Mouse (Mus musculus): ENCODE measurements around the gene Myo1f.
"Not testable (repeated sequence)": the region's sequence is repeated elsewhere in the genome, so short reads cannot be mapped to it uniquely, and the experiment has no call there.

The Myo1f gene

GRCm38 (mm10) chr17:33584061-33584460, 28.6 kb downstream of the Myo1f start:
- no peak for DNase-seq (ENCODE audit: low spot score)

GRCm38 (mm10) chr17:33586011-33586410, 30.5 kb downstream of the Myo1f start:
- DNase-seq (ENCODE audit: low spot score): no peak

- no peak for DNase-seq (ENCODE audit: low spot score)
Measured at GRCm38 (mm10) chr17:33597271-33597670, 41.8 kb downstream of the Myo1f start.

GRCm38 (mm10) chr17:33598506-33598905, 43.0 kb downstream of the Myo1f start:
- no peak for DNase-seq (ENCODE audit: low spot score)

GRCm38 (mm10) chr17:33599836-33600475, 44.4 kb downstream of the Myo1f start:
- DNase-seq (ENCODE audit: low spot score): no peak

GRCm38 (mm10) chr17:33600831-33601230, 45.3 kb downstream of the Myo1f start:
- no peak for DNase-seq (ENCODE audit: low spot score)

GRCm38 (mm10) chr17:33601947-33602346, 46.4 kb downstream of the Myo1f start:
- DNase-seq (ENCODE audit: low spot score): no peak

GRCm38 (mm10) chr17:33607273-33607672, 51.8 kb downstream of the Myo1f start:
- no peak for DNase-seq (ENCODE audit: low spot score)

GRCm38 (mm10) chr17:33610548-33610947, 55.0 kb downstream of the Myo1f start:
- no peak for DNase-seq (ENCODE audit: low spot score)

- not testable (repeated sequence) for DNase-seq (ENCODE audit: low spot score)
Measured at GRCm38 (mm10) chr17:33613726-33614125, 58.2 kb downstream of the Myo1f start.

- no peak for DNase-seq (ENCODE audit: low spot score)
Measured at GRCm38 (mm10) chr17:33627281-33627680, 71.8 kb downstream of the Myo1f start.

GRCm38 (mm10) chr17:33628621-33629486, 73.3 kb downstream of the Myo1f start, which contains the start of gene Zfp414:
TSS of gene Zfp414 (plus strand) at chr17:33629090.
- DNase-seq (ENCODE audit: low spot score): peak; percentile 93

GRCm38 (mm10) chr17:33629487-33630125, 74.1 kb downstream of the Myo1f start:
- no peak for DNase-seq (ENCODE audit: low spot score)

GRCm38 (mm10) chr17:33630171-33630895, 74.8 kb downstream of the Myo1f start:
- no peak for DNase-seq (ENCODE audit: low spot score)

- DNase-seq (ENCODE audit: low spot score): no peak
Measured at GRCm38 (mm10) chr17:33631236-33631635, 75.7 kb downstream of the Myo1f start.

- DNase-seq (ENCODE audit: low spot score): no peak
Measured at GRCm38 (mm10) chr17:33631796-33632195, 76.3 kb downstream of the Myo1f start.

- no peak for DNase-seq (ENCODE audit: low spot score)
Measured at GRCm38 (mm10) chr17:33637038-33637437, 81.5 kb downstream of the Myo1f start.

GRCm38 (mm10) chr17:33637516-33638276, 82.2 kb downstream of the Myo1f start, which contains the start of gene Pram1:
TSS of gene Pram1 (plus strand) at chr17:33638056.
- DNase-seq (ENCODE audit: low spot score): no peak

GRCm38 (mm10) chr17:33639743-33640142, 84.2 kb downstream of the Myo1f start:
- no peak for DNase-seq (ENCODE audit: low spot score)

GRCm38 (mm10) chr17:33644068-33644467, 88.6 kb downstream of the Myo1f start:
- no peak for DNase-seq (ENCODE audit: low spot score)

GRCm38 (mm10) chr17:33645073-33645472, 89.6 kb downstream of the Myo1f start:
- no peak for DNase-seq (ENCODE audit: low spot score)

Measured in yolk sac, embryonic 10.5 days (tissue).